Mouse (Mus musculus) E14TG2a.4 (cell line): ENCODE results near the gene Fnd3c2.

Experiments used
- CTCF ChIP-seq: conservative IDR thresholded peaks from 2 replicates; pipeline ENCODE4 v1.5.1; 2014; ENCODE audit warnings: low read length
- POU5F1 ChIP-seq: IDR thresholded peaks from 2 replicates; pipeline ENCODE4 v1.6.1; 2014; ENCODE audit warnings: low read length, borderline replicate concordance

DNA sequence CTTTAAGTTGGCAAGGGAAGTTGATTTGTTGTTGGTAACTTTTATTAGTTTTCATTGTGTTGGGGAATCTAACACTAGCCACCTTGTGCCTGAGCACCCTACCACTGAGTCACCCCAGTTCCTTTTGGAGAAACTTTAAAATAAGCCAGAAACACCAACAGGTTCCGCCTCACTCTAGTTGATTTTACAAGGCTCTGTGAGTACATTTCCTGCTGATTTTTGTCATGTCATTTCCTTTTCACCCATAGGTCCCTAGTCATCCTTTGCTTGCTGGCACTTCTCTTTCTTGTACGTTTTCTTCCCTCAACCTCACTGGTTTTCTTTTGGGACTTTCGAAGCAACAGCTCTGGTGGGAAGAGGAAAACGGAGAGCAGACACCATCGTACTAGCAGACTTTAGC, 65.8 kb downstream of the Fnd3c2 start:
- TF ChIP-seq CTCF = no peak
- TF ChIP-seq POU5F1 = no peak
